Mouse (Mus musculus): Measurements from ENCODE around the gene 1810065E05Rik. TPM values are rescaled to one million over a fixed set of nuclear protein-coding genes. Genes with fewer than 3 reads are reported as not detected.

Gene 1810065E05Rik
- polyA plus RNA-seq, 1 experiment: 0.08 TPM

DNA sequence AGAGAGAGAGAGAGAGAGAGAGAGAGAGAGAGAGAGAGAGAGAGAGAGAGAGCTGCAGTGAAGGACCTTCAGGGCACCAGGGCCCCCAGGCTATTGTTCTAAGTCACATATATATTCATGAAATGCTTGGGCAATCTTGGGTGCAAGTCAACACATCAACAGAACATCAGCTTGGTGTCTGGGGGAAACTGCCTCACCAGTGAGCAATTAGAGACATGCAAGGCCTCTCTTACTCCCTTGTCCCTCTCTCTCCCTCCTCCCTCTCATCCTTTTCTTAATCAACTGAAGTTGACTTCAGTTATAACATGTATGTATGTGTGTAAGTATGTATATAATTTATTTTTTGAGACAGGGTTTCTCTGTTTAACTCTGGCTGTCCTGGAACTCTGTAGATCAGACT is 41.3 kb downstream of the 1810065E05Rik start, which contains the start of gene Olfr30:
TSS of gene Olfr30 (minus strand) at position 101 of the 400 bp plus-strand sequence.
- Histone ChIP-seq H3K4me3 (ENCODE audit: extremely low read depth, insufficient read depth, insufficient read length) (no peak within 1 kb of the TSS), H3K27me3 (ENCODE audit: control insufficient read depth, insufficient read depth, low read length) (no peaks in the 10 kb centered on the region), H3K27ac (ENCODE audit: insufficient read depth, low read length) (no peak within 1 kb of the TSS), H3K36me3 (ENCODE audit: control insufficient read depth, insufficient read depth, low read length) (no peaks in the 10 kb centered on the region), H3K4me1 (ENCODE audit: control insufficient read depth, insufficient read depth, insufficient read length) (no peaks in the 10 kb centered on the region)
- DNase-seq (ENCODE audit: low read depth in 1 of 2, low spot score in 2 of 2): no peak
- TF ChIP-seq CTCF (IDR thresholded peaks at IDR 0.05; ENCODE audit: extremely low read depth, insufficient read depth, insufficient read length, insufficient replicate concordance) (no peak), POLR2A (IDR thresholded peaks at IDR 0.05; ENCODE audit: low read depth, low read length) (no peak)

Other genes starting within 250 kb of the 1810065E05Rik start
- 15.5 and 15.9 TPM in 2 replicates for gene Mrpl22, start 249.4 kb upstream of the 1810065E05Rik start, polyA plus RNA-seq (2012; rRNA removed)
- 25.4 and 27.3 TPM in 2 replicates for gene Igtp, start 221.6 kb upstream of the 1810065E05Rik start, polyA plus RNA-seq (2012; rRNA removed)
- gene Irgm2, start 221.5 kb upstream of the 1810065E05Rik start, polyA plus RNA-seq (2012; rRNA removed): 18.3 and 21.1 TPM in 2 replicates
- gene 4930438A08Rik, start 146.3 kb upstream of the 1810065E05Rik start, polyA plus RNA-seq (2012; rRNA removed): 0.53 and 0.63 TPM in 2 replicates
- gene Zfp692, start 114.0 kb upstream of the 1810065E05Rik start, polyA plus RNA-seq (2012; rRNA removed): 17.6 and 23.7 TPM in 2 replicates
- gene Zfp672, start 90.8 kb upstream of the 1810065E05Rik start, polyA plus RNA-seq (2012; rRNA removed): 17.5 and 23.3 TPM in 2 replicates
- gene Sh3bp5l, start 90.4 kb upstream of the 1810065E05Rik start, polyA plus RNA-seq (2012; rRNA removed): 16.0 and 16.3 TPM in 2 replicates
- gene Lypd8, start 42.1 kb upstream of the 1810065E05Rik start, polyA plus RNA-seq (2012; rRNA removed): 0.35 and 0.41 TPM in 2 replicates
- 0.08 and 0.11 TPM in 2 replicates for gene Gm12253, start 11.4 kb downstream of the 1810065E05Rik start, polyA plus RNA-seq (2012; rRNA removed)
- gene Lypd9, start 31.8 kb downstream of the 1810065E05Rik start, polyA plus RNA-seq (2012; rRNA removed): not detected in 2 replicates
- not detected in 2 replicates for gene Olfr30, start 41.2 kb downstream of the 1810065E05Rik start, polyA plus RNA-seq (2012; rRNA removed)
- not detected in 2 replicates for gene Olfr332, start 71.4 kb downstream of the 1810065E05Rik start, polyA plus RNA-seq (2012; rRNA removed)
- not detected in 2 replicates for gene Olfr331, start 81.5 kb downstream of the 1810065E05Rik start, polyA plus RNA-seq (2012; rRNA removed)
- gene Olfr330, start 113.7 kb downstream of the 1810065E05Rik start, polyA plus RNA-seq (2012; rRNA removed): not detected in 2 replicates
- 0.12 TPM in 1 of 2 replicates, not detected in the other for gene Olfr329-ps, start 125.3 kb downstream of the 1810065E05Rik start, polyA plus RNA-seq (2012; rRNA removed)
- 0.08 TPM in 1 of 2 replicates, not detected in the other for gene Olfr328, start 134.5 kb downstream of the 1810065E05Rik start, polyA plus RNA-seq (2012; rRNA removed)
- not detected in 2 replicates for gene Olfr224, start 149.4 kb downstream of the 1810065E05Rik start, polyA plus RNA-seq (2012; rRNA removed)
- gene Olfr325, start 156.6 kb downstream of the 1810065E05Rik start, polyA plus RNA-seq (2012; rRNA removed): not detected in 2 replicates
- not detected in 2 replicates for gene Olfr324, start 174.0 kb downstream of the 1810065E05Rik start, polyA plus RNA-seq (2012; rRNA removed)
- not detected in 2 replicates for gene 2210407C18Rik, start 195.0 kb downstream of the 1810065E05Rik start, polyA plus RNA-seq (2012; rRNA removed)
- not detected in 2 replicates for gene Olfr323, start 209.4 kb downstream of the 1810065E05Rik start, polyA plus RNA-seq (2012; rRNA removed)
- 4.6 and 8.9 TPM in 2 replicates for gene Trim58, start 219.4 kb downstream of the 1810065E05Rik start, polyA plus RNA-seq (2012; rRNA removed)
- 0.21 TPM in 1 of 2 replicates, not detected in the other for gene Olfr322, start 237.7 kb downstream of the 1810065E05Rik start, polyA plus RNA-seq (2012; rRNA removed)

Data from spleen, adult 2 months (tissue).